Mouse (Mus musculus) CH12.LX (cell line): ENCODE measurements around the gene Tph2. TPM values are rescaled to one million over a fixed set of nuclear protein-coding genes. Genes with fewer than 3 reads are reported as not detected.

Source experiments
- DNase-seq: peaks from one replicate; pipeline ENCODE4 v3.0.0-alpha.2; 2013; ENCODE audit errors: extremely low read depth
- H3K27ac ChIP-seq: 2 replicates; pipeline ENCODE4 v1.5.1; 2012; ENCODE audit warnings: low read depth, mild to moderate bottlenecking, control low read depth, moderate library complexity; ENCODE audit not compliant: insufficient read depth
- H3K27me3 ChIP-seq: replicated peaks from 2 replicates; pipeline ENCODE3; 2012; ENCODE audit warnings: inconsistent platforms
- H3K36me3 ChIP-seq, 2 experiments: replicated peaks in 1 of 2; 2 replicates each; pipeline versions ENCODE3 to v1.6.1; 2012; ENCODE audit warnings: inconsistent platforms in 1 of 2, low read length in 1 of 2, mild to moderate bottlenecking in 1 of 2, mixed read lengths in 1 of 2, moderate library complexity in 1 of 2; ENCODE audit not compliant: control insufficient read depth in 1 of 2, insufficient read depth in 1 of 2
- H3K4me1 ChIP-seq, 2 experiments: 2 replicates each; pipeline ENCODE4 v1.6.1; 2012; ENCODE audit warnings: inconsistent platforms in 1 of 2, moderate library complexity in 1 of 2; ENCODE audit not compliant: insufficient read depth in 2 of 2, control insufficient read depth in 1 of 2
- H3K4me2 ChIP-seq: 2 replicates; pipeline ENCODE4 v1.6.1; 2012; ENCODE audit warnings: low read depth, mild to moderate bottlenecking, control low read depth; ENCODE audit not compliant: poor library complexity, insufficient read depth, severe bottlenecking
- H3K4me3 ChIP-seq, 3 experiments: fragments of 150-350 bp in 1 of 3; sonication (generic) in 1 of 3; replicated peaks in 1 of 3; 2 replicates each; pipeline versions ENCODE3 to v1.5.1; 2011 to 2012; ENCODE audit warnings: low read depth in 2 of 3, low read length in 2 of 3, mild to moderate bottlenecking in 2 of 3, moderate library complexity in 2 of 3, control low read depth in 1 of 3, improper control_type of control experiment in 1 of 3, inconsistent platforms in 1 of 3, mixed read lengths in 1 of 3; ENCODE audit not compliant: poor library complexity in 1 of 3
- H3K79me2 ChIP-seq: replicated peaks from 2 replicates; pipeline ENCODE4 v1.6.1; 2012; ENCODE audit warnings: mild to moderate bottlenecking, moderate library complexity; ENCODE audit not compliant: control insufficient read depth, poor library complexity, insufficient read depth, severe bottlenecking; ENCODE audit errors: extremely low read depth
- H3K9ac ChIP-seq: 2 replicates; pipeline ENCODE4 v1.6.1; 2012; ENCODE audit warnings: low read depth, mild to moderate bottlenecking, control low read depth, moderate library complexity; ENCODE audit not compliant: insufficient read depth
- H3K9me3 ChIP-seq: replicated peaks from 2 replicates; pipeline ENCODE3; 2012; ENCODE audit warnings: low read length, inconsistent platforms, mixed read lengths
- CHD1 ChIP-seq: IDR thresholded peaks from 2 replicates; pipeline ENCODE4 v1.6.1; 2012; ENCODE audit warnings: low read depth, low read length, improper control_type of control experiment, inconsistent platforms
- CHD2 ChIP-seq: IDR thresholded peaks from 2 replicates; pipeline ENCODE4 v1.6.1; 2011; ENCODE audit warnings: low read length, improper control_type of control experiment
- CTCF ChIP-seq, 2 experiments: IDR thresholded peaks in 1 of 2; conservative IDR thresholded peaks in 1 of 2; 2 replicates each; pipeline ENCODE4 v1.5.1; 2011 to 2012; ENCODE audit warnings: low read depth in 2 of 2, low read length in 2 of 2, improper control_type of control experiment in 1 of 2, inconsistent platforms in 1 of 2, mild to moderate bottlenecking in 1 of 2, moderate library complexity in 1 of 2
- EP300 ChIP-seq: IDR thresholded peaks from 2 replicates; pipeline ENCODE4 v1.6.1; 2011; ENCODE audit warnings: low read length, improper control_type of control experiment
- ETS1 ChIP-seq: conservative IDR thresholded peaks from 2 replicates; pipeline ENCODE4 v1.6.1; 2012; ENCODE audit warnings: low read depth, mild to moderate bottlenecking, inconsistent platforms, low read length, improper control_type of control experiment, moderate library complexity
- GABPA ChIP-seq: IDR thresholded peaks from 2 replicates; pipeline ENCODE4 v1.6.1; 2012; ENCODE audit warnings: low read depth, low read length, improper control_type of control experiment, inconsistent platforms; ENCODE audit not compliant: insufficient replicate concordance
- HCFC1 ChIP-seq: IDR thresholded peaks from 2 replicates; pipeline ENCODE4 v1.6.1; 2012; ENCODE audit warnings: low read depth, mild to moderate bottlenecking, inconsistent platforms, low read length, improper control_type of control experiment
- JUN ChIP-seq: IDR thresholded peaks from 2 replicates; pipeline ENCODE4 v1.6.1; 2011; ENCODE audit warnings: low read depth, mild to moderate bottlenecking, low read length, improper control_type of control experiment, moderate library complexity; ENCODE audit not compliant: insufficient read depth
- JUND ChIP-seq: conservative IDR thresholded peaks from 2 replicates; pipeline ENCODE4 v1.6.1; 2011; ENCODE audit warnings: low read depth, low read length, improper control_type of control experiment
- MAFK ChIP-seq: IDR thresholded peaks from 2 replicates; pipeline ENCODE4 v1.6.1; 2011; ENCODE audit warnings: low read length, improper control_type of control experiment; ENCODE audit not compliant: insufficient replicate concordance
- MAZ ChIP-seq: IDR thresholded peaks from 2 replicates; pipeline ENCODE4 v1.6.1; 2012; ENCODE audit warnings: low read depth, mild to moderate bottlenecking, inconsistent platforms, low read length, improper control_type of control experiment, moderate library complexity
- MEF2A ChIP-seq: IDR thresholded peaks from 2 replicates; pipeline ENCODE4 v1.6.1; 2014; ENCODE audit warnings: low read depth, mild to moderate bottlenecking, inconsistent platforms, low read length, improper control_type of control experiment, borderline replicate concordance
- MYC ChIP-seq: IDR thresholded peaks from 2 replicates; pipeline ENCODE4 v1.6.1; 2011; ENCODE audit warnings: low read depth, mild to moderate bottlenecking, improper control_type of control experiment, low read length
- POLR2A ChIP-seq: IDR thresholded peaks from 2 replicates; pipeline ENCODE4 v1.6.1; 2011; ENCODE audit warnings: low read depth, mild to moderate bottlenecking, improper control_type of control experiment, low read length
- POLR2AphosphoS2 ChIP-seq: IDR thresholded peaks from 2 replicates; pipeline ENCODE4 v1.6.1; 2011; ENCODE audit warnings: low read depth, low read length, improper control_type of control experiment
- SIN3A ChIP-seq: IDR thresholded peaks from 2 replicates; pipeline ENCODE4 v1.6.1; 2012; ENCODE audit warnings: low read length, improper control_type of control experiment, inconsistent platforms
- TBP ChIP-seq: conservative IDR thresholded peaks from 2 replicates; pipeline ENCODE4 v1.6.1; 2011; ENCODE audit warnings: low read depth, low read length, improper control_type of control experiment
- UBTF ChIP-seq: IDR thresholded peaks from 2 replicates; pipeline ENCODE4 v1.6.1; 2012; ENCODE audit warnings: low read depth, mild to moderate bottlenecking, inconsistent platforms, low read length, improper control_type of control experiment, moderate library complexity
- USF1 ChIP-seq: IDR thresholded peaks from 2 replicates; pipeline ENCODE4 v1.6.1; 2014; ENCODE audit warnings: low read depth, mild to moderate bottlenecking, inconsistent platforms, low read length, improper control_type of control experiment
- ZMIZ1 ChIP-seq: IDR thresholded peaks from 2 replicates; pipeline ENCODE4 v1.6.1; 2012; ENCODE audit warnings: low read depth, mild to moderate bottlenecking, inconsistent platforms, low read length, improper control_type of control experiment
- ZNF384 ChIP-seq: IDR thresholded peaks from 2 replicates; pipeline ENCODE4 v1.6.1; 2012; ENCODE audit warnings: low read depth, low read length, improper control_type of control experiment, inconsistent platforms
- dilution Hi-C: fragments of 300-500 bp; cut with MboI; formaldehyde crosslinking; loops from 2 replicates; pipeline ENCODE4 v1.14.3; 2020; ENCODE audit warnings: low sequenced_read_pairs; ENCODE audit not compliant: extremely low pct_unique_long_range_greater_than_20kb, extremely low pct_ligation_motif_present
- in situ Hi-C: fragments of 300-500 bp; cut with MboI; formaldehyde crosslinking; loops from 3 replicates; pipeline ENCODE4 v1.14.3; 2019; ENCODE audit warnings: low sequenced_read_pairs, low pct_ligation_motif_present, low pct_unique_long_range_greater_than_20kb, mixed read lengths
- polyA plus RNA-seq: library from polyadenylated mRNA; unstranded; fragments of >175 nt; gene quantifications from 2 replicates; pipeline ENCODE4 v1.2.1, GENCODE M21; 2012; ENCODE audit warnings: low read depth; ENCODE audit not compliant: insufficient read length
- total RNA-seq, 2 experiments: library from RNA; depleted of rRNA; stranded (reverse); fragments of 300-350 nt in 1 of 2; fragments of >200 nt in 1 of 2; gene quantifications; 2 replicates each; pipeline ENCODE4 v1.2.3; 2012 to 2014

Tph2 gene
- total and polyA plus RNA-seq, 3 experiments: 0.42 to 0.55 (median 0.54) TPM

GRCm38 (mm10) chr10:115233798-115234197 is 49.0 kb upstream of the Tph2 start:
- Histone ChIP-seq H3K36me3 (peaks cover 33 to 77% of the 10 kb centered on the region in 2 experiments), H3K4me2 (no peak overlapping the region), H3K79me2 (no peaks in the 10 kb centered on the region; the same call in 1 of the 2 replicates), H3K4me1 (peaks cover 9 to 52% of the 10 kb centered on the region in 2 experiments), H3K9ac (no peak overlapping the region), H3K27me3 (no peaks in the 10 kb centered on the region), H3K9me3 (no peaks in the 10 kb centered on the region), H3K4me3 (no peak overlapping the region), H3K27ac (no peak overlapping the region)
- dilution Hi-C loops (no loop called here), in situ Hi-C loops (no loop called here)
- peak; percentile 29 for DNase-seq
- TF ChIP-seq ZNF384 (0 out of 2 replicates have a peak, but pooled peaks have one; percentile 21), MYC (0 out of 2 replicates have a peak, but pooled peaks have one; percentile 16), JUN (no peak)

GRCm38 (mm10) chr10:115232513-115232912 is 47.7 kb upstream of the Tph2 start:
- dilution Hi-C loops (no loop called here), in situ Hi-C loops (no loop called here)
- Histone ChIP-seq H3K27me3 (no peaks in the 10 kb centered on the region), H3K79me2 (no peaks in the 10 kb centered on the region; the same call in 1 of the 2 replicates)
- no peak for DNase-seq
- TF ChIP-seq HCFC1: no peak
- no peak for TF ChIP-seq UBTF
- TF ChIP-seq EP300: no peak
- no peak for TF ChIP-seq POLR2A
- TF ChIP-seq CTCF (conservative IDR thresholded peaks at IDR 0.05 in 1 of 2, IDR thresholded peaks at IDR 0.05 in 1 of 2; ENCODE audit: low read depth in 2 of 2, low read length in 2 of 2): no peak; a peak in 1 of 4 replicates
- TF ChIP-seq ZMIZ1: no peak
- TF ChIP-seq, all 38 proteins: peak for 0
- H3K4me2 ChIP-seq: no peak overlapping the region
- H3K9me3 ChIP-seq: no peaks in the 10 kb centered on the region
- no peak overlapping the region for H3K9ac ChIP-seq
- peaks cover 9 to 44% of the 10 kb centered on the region in 2 experiments for H3K4me1 ChIP-seq
- H3K4me3 ChIP-seq: no peak overlapping the region
- H3K27ac ChIP-seq: no peak overlapping the region
- H3K36me3 ChIP-seq: peaks cover 31 to 75% of the 10 kb centered on the region in 2 experiments

- H3K4me2 ChIP-seq: no peak overlapping the region
- no peak for DNase-seq
- H3K36me3 ChIP-seq: peaks cover 34 to 77% of the 10 kb centered on the region in 2 experiments
- no peak overlapping the region for H3K27ac ChIP-seq
- no peaks in the 10 kb centered on the region; the same call in 1 of the 2 replicates for H3K79me2 ChIP-seq
- no peak overlapping the region for H3K9ac ChIP-seq
- dilution Hi-C loops: no loop called here
- H3K4me3 ChIP-seq: no peak overlapping the region
- no peaks in the 10 kb centered on the region for H3K9me3 ChIP-seq
- peaks cover 5 to 9% of the 10 kb centered on the region in 2 experiments for H3K4me1 ChIP-seq
- H3K27me3 ChIP-seq: no peaks in the 10 kb centered on the region
- in situ Hi-C loops: no loop called here
- no peak for TF ChIP-seq JUND
- TF ChIP-seq MAFK: no peak
- TF ChIP-seq GABPA: no peak
- no peak for TF ChIP-seq CHD1
- no peak for TF ChIP-seq USF1
- TF ChIP-seq JUN: no peak
- TF ChIP-seq CHD2: no peak
- no peak for TF ChIP-seq SIN3A
- TF ChIP-seq MEF2A: no peak
- no peak for TF ChIP-seq POLR2A
- no peak for TF ChIP-seq MAZ
- TF ChIP-seq ZNF384: no peak
- TF ChIP-seq ETS1: no peak
- no peak for TF ChIP-seq UBTF
- TF ChIP-seq POLR2AphosphoS2: no peak
- TF ChIP-seq HCFC1: no peak
- TF ChIP-seq TBP: no peak
- TF ChIP-seq, all 38 proteins: peak for 0
Observed at GRCm38 (mm10) chr10:115229023-115229422, 44.2 kb upstream of the Tph2 start.
